ENCODE assay signal across 26 mouse cellular contexts in genomic region chr4:42972952-42973351, GRCm38 (mm10). TPM values are rescaled to one million over a fixed set of nuclear protein-coding genes. Genes with fewer than 3 reads are reported as not detected.
A peak's percentile ranks its signal among the peaks of the same experiment; 100 is the strongest.
DNase-seq lines count a peak whose midpoint lies in the region; ATAC-seq and TF ChIP-seq lines count a peak whose summit lies in the region.
"Had no signal": no experiment of that assay in that cellular context is flagged by ENCODE, and none has a peak within 500 bp of the region (broad histone marks: within the 10 kb centered on the region; RNA-seq: fewer than 3 reads in every experiment).

No protein-coding gene starts in this region.

- H3K9me3 ChIP-seq in limb, embryonic 12.5 days: no peaks in the 10 kb centered on the region
- H3K9me3 ChIP-seq in limb, embryonic 10.5 days (replicated peaks): no peaks in the 10 kb centered on the region
- H3K9me3 ChIP-seq in lung, postnatal 0 days (ENCODE audit: low read length): no peaks in the 10 kb centered on the region
- H3K9me3 ChIP-seq: embryonic facial prominence, embryonic 10.5 days; embryonic facial prominence, embryonic 12.5 days; forebrain, embryonic 13.5 days; forebrain, embryonic 15.5 days; G1E had no signal

- H3K27ac ChIP-seq in gastrocnemius, adult 2 months: no peak overlapping the region
- H3K27ac ChIP-seq in limb, embryonic 12.5 days: peak overlapping the region; percentile 17; the same call in 1 of the 2 replicates
- no peak overlapping the region for H3K27ac ChIP-seq in limb, embryonic 10.5 days
- H3K27ac ChIP-seq in lung, postnatal 0 days (ENCODE audit: low read length): peak overlapping the region; percentile 43
- H3K27ac ChIP-seq: embryonic facial prominence, embryonic 10.5 days; embryonic facial prominence, embryonic 12.5 days; forebrain, embryonic 13.5 days; forebrain, embryonic 15.5 days had no signal

- H3K27me3 ChIP-seq in limb, embryonic 12.5 days: no peaks in the 10 kb centered on the region
- no peaks in the 10 kb centered on the region for H3K27me3 ChIP-seq in limb, embryonic 10.5 days (ENCODE audit: low read depth, poor library complexity, severe bottlenecking)
- no peaks in the 10 kb centered on the region for H3K27me3 ChIP-seq in lung, postnatal 0 days (replicated peaks; ENCODE audit: insufficient read depth, low read length)
- H3K27me3 ChIP-seq: CH12.LX; embryonic facial prominence, embryonic 12.5 days; forebrain, embryonic 13.5 days; forebrain, embryonic 15.5 days; Patski had no signal

- H3K4me1 ChIP-seq in limb, embryonic 12.5 days (replicated peaks): no peaks in the 10 kb centered on the region
- no peaks in the 10 kb centered on the region for H3K4me1 ChIP-seq in limb, embryonic 10.5 days
- H3K4me1 ChIP-seq in lung, postnatal 0 days (ENCODE audit: insufficient read depth, low read depth, low read length): no peaks in the 10 kb centered on the region
- H3K4me1 ChIP-seq: embryonic facial prominence, embryonic 10.5 days; embryonic facial prominence, embryonic 12.5 days; forebrain, embryonic 13.5 days; forebrain, embryonic 15.5 days had no signal

- no peak overlapping the region for H3K4me3 ChIP-seq in gastrocnemius, adult 2 months
- no peak overlapping the region for H3K4me3 ChIP-seq in limb, embryonic 12.5 days (replicated peaks)
- H3K4me3 ChIP-seq in limb, embryonic 10.5 days: no peak overlapping the region
- H3K4me3 ChIP-seq in lung, postnatal 0 days (ENCODE audit: low read depth, low read length): no peak overlapping the region
- H3K4me3 ChIP-seq: embryonic facial prominence, embryonic 10.5 days; embryonic facial prominence, embryonic 12.5 days; forebrain, embryonic 13.5 days; forebrain, embryonic 15.5 days had no signal

- DNase-seq in gastrocnemius, adult 2 months: peak; percentile 14
- DNase-seq in gastrocnemius, postnatal 10 days: no peak
- no peak for DNase-seq in limb, embryonic 10.5 days (ENCODE audit: low spot score)
- DNase-seq in lung, postnatal 0 days (ENCODE audit: low spot score): peak; percentile 51
- no peak for DNase-seq in lung, adult 18-20 months
- DNase-seq: adrenal gland, adult 8-10 months; adrenal gland, postnatal 14 days; adrenal gland, postnatal 36 days; B cell, adult 2 months; cerebellum, adult 11-12 months; cerebellum, adult 2 months; cerebellum, adult 9-10 months; cerebellum, postnatal 10 days; cerebellum, postnatal 25 days had no signal

- no peak for TF ChIP-seq EP300 in lung, postnatal 0 days (IDR thresholded peaks at IDR 0.05)

- peaks cover 13% of the 10 kb centered on the region for H3K36me3 ChIP-seq in limb, embryonic 12.5 days
- peaks cover 24% of the 10 kb centered on the region for H3K36me3 ChIP-seq in limb, embryonic 10.5 days
- no peaks in the 10 kb centered on the region for H3K36me3 ChIP-seq in lung, postnatal 0 days (ENCODE audit: insufficient read depth, low read length)

- no peak overlapping the region for H3K9ac ChIP-seq in limb, embryonic 12.5 days (replicated peaks)
- no peak overlapping the region for H3K9ac ChIP-seq in lung, postnatal 0 days (replicated peaks; ENCODE audit: low read depth)
- H3K9ac ChIP-seq: embryonic facial prominence, embryonic 12.5 days; forebrain, embryonic 15.5 days had no signal

- intact Hi-C loops in gastrocnemius, adult 2 months (cut with DNase I): no loop called here

- 60% methylated on average over 4 of the region's 4 CpGs for WGBS in limb, embryonic 12.5 days
- WGBS in limb, embryonic 10.5 days: 67% methylated on average over 4 of the region's 4 CpGs
- WGBS in lung, postnatal 0 days: 69% methylated on average over 4 of the region's 4 CpGs

- no peak for TF ChIP-seq CTCF in gastrocnemius, adult 2 months (IDR thresholded peaks at IDR 0.05)
- no peak for TF ChIP-seq CTCF in lung, postnatal 0 days (IDR thresholded peaks at IDR 0.05)

- no peak for ATAC-seq in limb, embryonic 12.5 days (ENCODE audit: insufficient number of reproducible peaks, insufficient read depth, low FRiP score, low TSS enrichment, low read depth)
- ATAC-seq in lung, postnatal 0 days: peak; percentile 60
- ATAC-seq: activated CD4-positive, CD25-positive, alpha-beta regulatory T cell, adult 4 months; CD4-positive, CD25-positive, alpha-beta regulatory T cell, adult 4 months; forebrain, embryonic 13.5 days; forebrain, embryonic 15.5 days; Patski had no signal

- H3K4me2 ChIP-seq in limb, embryonic 12.5 days: no peak overlapping the region
- no peak overlapping the region for H3K4me2 ChIP-seq in lung, postnatal 0 days (replicated peaks; ENCODE audit: low read depth, low read length)
- H3K4me2 ChIP-seq: embryonic facial prominence, embryonic 12.5 days; forebrain, embryonic 13.5 days; forebrain, embryonic 15.5 days had no signal

RNA-seq across cellular contexts. Expression of gene 1700022I11Rik, which starts 3.5 kb away (rescaled TPM):
- total RNA-seq in gastrocnemius, adult 2 months (2021): not detected
- not detected for total RNA-seq in gastrocnemius, postnatal 10 days (2021)
- 0.46 and 0.78 TPM in 2 replicates for polyA plus RNA-seq in limb, embryonic 12.5 days (2016; fragmentation: Nextera tagmentation; extraction: Ambion mirVana)
- 0.51 and 0.87 TPM in 2 replicates for polyA plus RNA-seq in limb, embryonic 10.5 days (2016; fragmentation: Nextera tagmentation; extraction: Ambion mirVana)
- polyA plus RNA-seq in lung, postnatal 0 days (2015; fragmentation: Nextera tagmentation; extraction: Ambion mirVana): 0.30 TPM in 1 of 2 replicates, not detected in the other
- total RNA-seq: adrenal gland, adult 18-20 months; adrenal gland, adult 8-10 months; adrenal gland, postnatal 14 days; adrenal gland, postnatal 36 days had no signal
- polyA plus RNA-seq: cerebellum, adult 2 months; cortical plate, adult 2 months; G1E; Patski had no signal

RNA-seq across cellular contexts. Expression of gene Dnajb5, which starts 23.3 kb away (rescaled TPM):
- 100 to 1,000 TPM; 178 to 216 TPM for total RNA-seq in gastrocnemius, adult 2 months (2021)
- 100 to 1,000 TPM; 114 to 122 TPM for total RNA-seq in gastrocnemius, postnatal 10 days (2021)
- 6.6 and 7.4 TPM in 2 replicates for polyA plus RNA-seq in limb, embryonic 12.5 days (2016; fragmentation: Nextera tagmentation; extraction: Ambion mirVana)
- 7.0 and 8.8 TPM in 2 replicates for polyA plus RNA-seq in limb, embryonic 10.5 days (2016; fragmentation: Nextera tagmentation; extraction: Ambion mirVana)
- polyA plus RNA-seq in lung, postnatal 0 days (2015; fragmentation: Nextera tagmentation; extraction: Ambion mirVana): 5.7 and 6.2 TPM in 2 replicates

RNA-seq across cellular contexts. Expression of gene Vcp, which starts 27.4 kb away (rescaled TPM):
- 100 to 1,000 TPM; 229 to 272 TPM for total RNA-seq in gastrocnemius, adult 2 months (2021)
- 100 to 1,000 TPM; 270 to 274 TPM for total RNA-seq in gastrocnemius, postnatal 10 days (2021)
- 656 and 692 TPM in 2 replicates for polyA plus RNA-seq in limb, embryonic 12.5 days (2016; fragmentation: Nextera tagmentation; extraction: Ambion mirVana)
- polyA plus RNA-seq in limb, embryonic 10.5 days (2016; fragmentation: Nextera tagmentation; extraction: Ambion mirVana): 650 and 691 TPM in 2 replicates
- polyA plus RNA-seq in lung, postnatal 0 days (2015; fragmentation: Nextera tagmentation; extraction: Ambion mirVana): 242 and 262 TPM in 2 replicates

RNA-seq across cellular contexts. Expression of gene Fancg, which starts 37.4 kb away (rescaled TPM):
- 1 to 10 TPM in 1 of 2 experiments, under 1 TPM in 1; 0.84 to 1.2 TPM for total RNA-seq in gastrocnemius, adult 2 months (2021)
- 1 to 10 TPM; 2.9 to 5.0 TPM for total RNA-seq in gastrocnemius, postnatal 10 days (2021)
- polyA plus RNA-seq in limb, embryonic 12.5 days (2016; fragmentation: Nextera tagmentation; extraction: Ambion mirVana): 18.4 and 20.6 TPM in 2 replicates
- 25.5 and 26.8 TPM in 2 replicates for polyA plus RNA-seq in limb, embryonic 10.5 days (2016; fragmentation: Nextera tagmentation; extraction: Ambion mirVana)
- polyA plus RNA-seq in lung, postnatal 0 days (2015; fragmentation: Nextera tagmentation; extraction: Ambion mirVana): 6.4 and 7.9 TPM in 2 replicates

RNA-seq across cellular contexts. Expression of gene Pigo, which starts 52.7 kb away (rescaled TPM):
- total RNA-seq in gastrocnemius, adult 2 months (2021): 10 to 100 TPM in 1 of 2 experiments, 1 to 10 TPM in 1; 4.9 to 10.2 TPM
- 1 to 10 TPM; 7.6 to 9.6 TPM for total RNA-seq in gastrocnemius, postnatal 10 days (2021)
- polyA plus RNA-seq in limb, embryonic 12.5 days (2016; fragmentation: Nextera tagmentation; extraction: Ambion mirVana): 27.0 and 30.3 TPM in 2 replicates
- 21.7 and 27.5 TPM in 2 replicates for polyA plus RNA-seq in limb, embryonic 10.5 days (2016; fragmentation: Nextera tagmentation; extraction: Ambion mirVana)
- 9.5 and 9.8 TPM in 2 replicates for polyA plus RNA-seq in lung, postnatal 0 days (2015; fragmentation: Nextera tagmentation; extraction: Ambion mirVana)

Comparison
In these comparisons a context has a peak if more than half of its experiments do, and no peak if none do; other contexts are left out.
1. DNase-seq: peak in gastrocnemius, adult 2 months (single experiment) and lung, postnatal 0 days (single experiment); none in gastrocnemius, postnatal 10 days (single experiment), limb, embryonic 10.5 days (single experiment) and lung, adult 18-20 months (0 of 2).
2. H3K27ac ChIP-seq: peak in limb, embryonic 12.5 days (single experiment) and lung, postnatal 0 days (single experiment); none in gastrocnemius, adult 2 months (single experiment) and limb, embryonic 10.5 days (single experiment).